Mouse (Mus musculus): ENCODE measurements around the gene Oas1a. TPM values are rescaled to one million over a fixed set of nuclear protein-coding genes. Genes with fewer than 3 reads are reported as not detected.
"Not testable (repeated sequence)": the region's sequence is repeated elsewhere in the genome, so short reads cannot be mapped to it uniquely, and the experiment has no call there.

Oas1a gene
- polyA plus RNA-seq, 2 experiments, result 1.3 to 1.5 TPM

DNA sequence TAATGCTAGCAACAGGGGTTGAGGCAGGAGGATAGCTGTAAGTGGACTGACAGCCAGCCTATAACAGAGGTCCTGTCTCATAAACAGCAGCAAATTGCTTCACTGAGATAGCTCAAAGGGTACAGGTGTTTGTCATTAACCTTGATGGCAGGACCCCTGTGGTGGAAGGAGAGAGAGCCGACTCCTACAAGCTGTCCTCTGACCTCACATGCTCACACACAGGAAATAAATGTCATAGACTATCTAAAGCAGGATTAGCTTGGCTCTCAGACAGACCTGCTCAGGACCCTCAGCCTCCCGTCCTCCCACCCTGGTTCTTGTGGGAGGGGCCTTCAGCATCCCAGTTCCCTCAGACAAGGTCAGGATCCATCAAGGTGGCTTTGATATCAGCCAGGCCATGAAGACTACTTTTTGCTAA is 15.1 kb downstream of the Oas1a start:
- Histone ChIP-seq H3K36me3 (ENCODE audit: control insufficient read depth, insufficient read depth, low read length) (no peaks in the 10 kb centered on the region), H3K4me2 (replicated peaks; ENCODE audit: low read depth, low read length, severe bottlenecking) (no peak overlapping the region), H3K9me3 (ENCODE audit: control insufficient read depth, low read length) (no peaks in the 10 kb centered on the region), H3K4me3 (replicated peaks; ENCODE audit: low read length) (no peak overlapping the region), H3K27me3 (ENCODE audit: control insufficient read depth, insufficient read depth, low read length) (no peaks in the 10 kb centered on the region), H3K9ac (ENCODE audit: low read depth, low read length, severe bottlenecking) (no peak overlapping the region), H3K27ac (replicated peaks; ENCODE audit: low read depth, low read length) (no peak overlapping the region), H3K4me1 (ENCODE audit: control insufficient read depth, insufficient read depth, low read length) (no peaks in the 10 kb centered on the region)
- DNase-seq (ENCODE audit: low spot score) (no peak), ATAC-seq (ENCODE audit: low FRiP score, low read depth) (no peak)
- no peak for TF ChIP-seq POLR2A (IDR thresholded peaks at IDR 0.05; ENCODE audit: borderline replicate concordance, extremely low read depth, insufficient read depth, insufficient read length)
- 15% methylated on average over 2 of the region's 2 CpGs for WGBS

GRCm38 (mm10) chr5:120891566-120892242 is 15.6 kb downstream of the Oas1a start:
- not testable (repeated sequence) for H3K9me3 ChIP-seq (ENCODE audit: control insufficient read depth, low read length); H3K4me3 ChIP-seq (replicated peaks; ENCODE audit: low read length); H3K27ac ChIP-seq (replicated peaks; ENCODE audit: low read depth, low read length); H3K4me2 ChIP-seq (replicated peaks; ENCODE audit: low read depth, low read length, severe bottlenecking); DNase-seq (ENCODE audit: low spot score); H3K9ac ChIP-seq (ENCODE audit: low read depth, low read length, severe bottlenecking); ATAC-seq (ENCODE audit: low FRiP score, low read depth); H3K4me1 ChIP-seq (ENCODE audit: control insufficient read depth, insufficient read depth, low read length); H3K36me3 ChIP-seq (ENCODE audit: control insufficient read depth, insufficient read depth, low read length); H3K27me3 ChIP-seq (ENCODE audit: control insufficient read depth, insufficient read depth, low read length)
- WGBS, result 63% methylated on average over 2 of the region's 2 CpGs

GRCm38 (mm10) chr5:120890991-120891390 is 16.3 kb downstream of the Oas1a start:
- Histone ChIP-seq H3K9ac (ENCODE audit: low read depth, low read length, severe bottlenecking) (no peak overlapping the region), H3K27ac (replicated peaks; ENCODE audit: low read depth, low read length) (no peak overlapping the region), H3K36me3 (ENCODE audit: control insufficient read depth, insufficient read depth, low read length) (no peaks in the 10 kb centered on the region), H3K4me1 (ENCODE audit: control insufficient read depth, insufficient read depth, low read length) (no peaks in the 10 kb centered on the region), H3K4me3 (replicated peaks; ENCODE audit: low read length) (no peak overlapping the region), H3K4me2 (replicated peaks; ENCODE audit: low read depth, low read length, severe bottlenecking) (no peak overlapping the region), H3K27me3 (ENCODE audit: control insufficient read depth, insufficient read depth, low read length) (no peaks in the 10 kb centered on the region), H3K9me3 (ENCODE audit: control insufficient read depth, low read length) (no peaks in the 10 kb centered on the region)
- ATAC-seq (ENCODE audit: low FRiP score, low read depth) (no peak), DNase-seq (ENCODE audit: low spot score) (no peak)
- WGBS, result 43% methylated on average over 3 of the region's 3 CpGs
- no peak for TF ChIP-seq POLR2A (IDR thresholded peaks at IDR 0.05; ENCODE audit: borderline replicate concordance, extremely low read depth, insufficient read depth, insufficient read length)

DNA sequence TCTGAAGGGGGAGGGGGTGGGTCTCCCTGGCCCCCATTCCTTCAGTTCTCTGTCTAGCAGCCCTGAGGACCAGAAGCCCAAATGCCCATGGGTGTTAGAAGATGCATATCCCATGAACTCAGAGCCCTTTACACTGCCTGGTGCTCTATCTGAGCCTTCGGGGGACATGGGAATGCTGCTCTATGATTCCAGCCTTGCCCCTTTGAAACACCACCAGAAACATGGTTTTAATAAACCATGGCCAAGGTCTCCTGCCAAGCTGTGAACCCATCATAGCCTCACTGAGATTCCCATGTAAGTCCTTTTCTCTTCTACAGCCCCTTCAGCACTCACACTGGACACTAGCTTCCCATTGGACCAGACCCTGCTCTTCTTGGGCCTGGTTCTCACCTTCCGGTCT is 17.3 kb downstream of the Oas1a start:
- no peak overlapping the region for H3K4me3 ChIP-seq (replicated peaks; ENCODE audit: low read length)
- ATAC-seq (ENCODE audit: low FRiP score, low read depth) (no peak), DNase-seq (ENCODE audit: low spot score) (no peak)
- no peaks in the 10 kb centered on the region for H3K4me1 ChIP-seq (ENCODE audit: control insufficient read depth, insufficient read depth, low read length)
- no peak for TF ChIP-seq POLR2A (IDR thresholded peaks at IDR 0.05; ENCODE audit: borderline replicate concordance, extremely low read depth, insufficient read depth, insufficient read length)
- 79% methylated on average over 2 of the region's 2 CpGs for WGBS
- no peaks in the 10 kb centered on the region for H3K9me3 ChIP-seq (ENCODE audit: control insufficient read depth, low read length)
- no peaks in the 10 kb centered on the region for H3K36me3 ChIP-seq (ENCODE audit: control insufficient read depth, insufficient read depth, low read length)
- no peak overlapping the region for H3K9ac ChIP-seq (ENCODE audit: low read depth, low read length, severe bottlenecking)
- no peak overlapping the region for H3K4me2 ChIP-seq (replicated peaks; ENCODE audit: low read depth, low read length, severe bottlenecking)
- H3K27ac ChIP-seq (replicated peaks; ENCODE audit: low read depth, low read length), result no peak overlapping the region
- no peaks in the 10 kb centered on the region for H3K27me3 ChIP-seq (ENCODE audit: control insufficient read depth, insufficient read depth, low read length)

GRCm38 (mm10) chr5:120888294-120888815 is 19.0 kb downstream of the Oas1a start:
- not testable (repeated sequence) for H3K9me3 ChIP-seq (ENCODE audit: control insufficient read depth, low read length); H3K4me3 ChIP-seq (replicated peaks; ENCODE audit: low read length); H3K36me3 ChIP-seq (ENCODE audit: control insufficient read depth, insufficient read depth, low read length); ATAC-seq (ENCODE audit: low FRiP score, low read depth); H3K4me1 ChIP-seq (ENCODE audit: control insufficient read depth, insufficient read depth, low read length); H3K27ac ChIP-seq (replicated peaks; ENCODE audit: low read depth, low read length); H3K4me2 ChIP-seq (replicated peaks; ENCODE audit: low read depth, low read length, severe bottlenecking); DNase-seq (ENCODE audit: low spot score); H3K9ac ChIP-seq (ENCODE audit: low read depth, low read length, severe bottlenecking); H3K27me3 ChIP-seq (ENCODE audit: control insufficient read depth, insufficient read depth, low read length)
- 35% methylated on average over 4 of the region's 4 CpGs for WGBS

GRCm38 (mm10) chr5:120887831-120888230 is 19.5 kb downstream of the Oas1a start:
- Histone ChIP-seq H3K27me3 (ENCODE audit: control insufficient read depth, insufficient read depth, low read length) (no peaks in the 10 kb centered on the region), H3K4me2 (replicated peaks; ENCODE audit: low read depth, low read length, severe bottlenecking) (no peak overlapping the region), H3K9ac (ENCODE audit: low read depth, low read length, severe bottlenecking) (no peak overlapping the region), H3K4me1 (ENCODE audit: control insufficient read depth, insufficient read depth, low read length) (no peaks in the 10 kb centered on the region), H3K27ac (replicated peaks; ENCODE audit: low read depth, low read length) (no peak overlapping the region), H3K9me3 (ENCODE audit: control insufficient read depth, low read length) (no peaks in the 10 kb centered on the region), H3K4me3 (replicated peaks; ENCODE audit: low read length) (no peak overlapping the region), H3K36me3 (ENCODE audit: control insufficient read depth, insufficient read depth, low read length) (no peaks in the 10 kb centered on the region)
- 49% methylated on average over 6 of the region's 6 CpGs for WGBS
- no peak for ATAC-seq (ENCODE audit: low FRiP score, low read depth)
- no peak for TF ChIP-seq POLR2A (IDR thresholded peaks at IDR 0.05; ENCODE audit: borderline replicate concordance, extremely low read depth, insufficient read depth, insufficient read length)
- no peak for DNase-seq (ENCODE audit: low spot score)

- not testable (repeated sequence) for H3K36me3 ChIP-seq (ENCODE audit: control insufficient read depth, insufficient read depth, low read length)
Measured at GRCm38 (mm10) chr5:120887413-120887812, 19.9 kb downstream of the Oas1a start, which contains the start of gene Oas1g. TSS of gene Oas1g (minus strand) at chr5:120887613.

GRCm38 (mm10) chr5:120881681-120882080 is 25.6 kb downstream of the Oas1a start:
- H3K27ac ChIP-seq (replicated peaks; ENCODE audit: low read depth, low read length); H3K4me3 ChIP-seq (replicated peaks; ENCODE audit: low read length); H3K9ac ChIP-seq (ENCODE audit: low read depth, low read length, severe bottlenecking); H3K36me3 ChIP-seq (ENCODE audit: control insufficient read depth, insufficient read depth, low read length); H3K4me1 ChIP-seq (ENCODE audit: control insufficient read depth, insufficient read depth, low read length); H3K4me2 ChIP-seq (replicated peaks; ENCODE audit: low read depth, low read length, severe bottlenecking); H3K9me3 ChIP-seq (ENCODE audit: control insufficient read depth, low read length); ATAC-seq (ENCODE audit: low FRiP score, low read depth); H3K27me3 ChIP-seq (ENCODE audit: control insufficient read depth, insufficient read depth, low read length); DNase-seq (ENCODE audit: low spot score): not testable (repeated sequence)
- 93% methylated on average over 6 of the region's 6 CpGs for WGBS

More at GRCm38 (mm10) chr5:120887413-120887812, 19.9 kb downstream of the Oas1a start, which contains the start of gene Oas1g:
- H3K4me3 ChIP-seq (replicated peaks; ENCODE audit: low read length); H3K4me2 ChIP-seq (replicated peaks; ENCODE audit: low read depth, low read length, severe bottlenecking); H3K9ac ChIP-seq (ENCODE audit: low read depth, low read length, severe bottlenecking); H3K4me1 ChIP-seq (ENCODE audit: control insufficient read depth, insufficient read depth, low read length); H3K27ac ChIP-seq (replicated peaks; ENCODE audit: low read depth, low read length); ATAC-seq (ENCODE audit: low FRiP score, low read depth); H3K27me3 ChIP-seq (ENCODE audit: control insufficient read depth, insufficient read depth, low read length); DNase-seq (ENCODE audit: low spot score); H3K9me3 ChIP-seq (ENCODE audit: control insufficient read depth, low read length): not testable (repeated sequence)
- WGBS, result 13% methylated on average over 6 of the region's 9 CpGs
